Mouse (Mus musculus): ENCODE measurements around the gene Ugt2b36. TPM values are rescaled to one million over a fixed set of nuclear protein-coding genes. Genes with fewer than 3 reads are reported as not detected.
"Not testable (repeated sequence)": the region's sequence is repeated elsewhere in the genome, so short reads cannot be mapped to it uniquely, and the experiment has no call there.

Gene Ugt2b36
- not detected for polyA plus RNA-seq (2017; shearing (Covaris generic))

DNA sequence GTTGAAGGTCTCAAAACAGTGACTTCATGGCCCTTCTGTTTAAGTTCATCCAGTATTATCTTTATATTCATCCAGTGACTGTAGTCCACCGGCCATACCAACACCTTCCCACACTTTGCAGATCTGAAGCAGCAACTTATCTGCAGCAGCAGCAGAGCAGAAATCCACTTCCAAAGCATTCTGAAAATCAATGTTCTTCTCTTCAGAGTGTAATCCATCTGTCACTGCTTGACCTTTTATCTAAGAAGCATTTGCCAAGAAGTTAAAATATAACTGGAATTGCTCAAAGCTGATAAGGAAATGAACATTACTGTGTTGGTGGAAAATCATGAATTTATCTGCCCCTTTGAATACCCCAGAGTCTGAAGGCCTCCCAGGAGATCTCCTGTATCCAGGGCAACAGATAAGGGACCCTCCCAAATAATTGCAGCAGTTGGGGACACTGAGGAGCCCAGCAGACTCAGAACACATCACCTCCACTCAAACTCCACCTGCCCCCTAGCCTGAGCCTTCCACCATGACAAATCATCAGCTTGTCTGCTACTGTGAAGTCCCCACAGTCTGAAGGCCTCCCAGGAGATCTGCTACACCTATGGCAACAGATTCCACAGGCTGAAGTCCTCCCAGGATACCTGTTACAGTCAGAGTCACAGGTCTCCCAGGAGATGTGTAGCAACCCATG, at the start of gene Ugt2b36:
Gene Ugt2b36, minus strand, starts transcription at position 210 of the 682 bp plus-strand sequence.
- no peak for ATAC-seq

DNA sequence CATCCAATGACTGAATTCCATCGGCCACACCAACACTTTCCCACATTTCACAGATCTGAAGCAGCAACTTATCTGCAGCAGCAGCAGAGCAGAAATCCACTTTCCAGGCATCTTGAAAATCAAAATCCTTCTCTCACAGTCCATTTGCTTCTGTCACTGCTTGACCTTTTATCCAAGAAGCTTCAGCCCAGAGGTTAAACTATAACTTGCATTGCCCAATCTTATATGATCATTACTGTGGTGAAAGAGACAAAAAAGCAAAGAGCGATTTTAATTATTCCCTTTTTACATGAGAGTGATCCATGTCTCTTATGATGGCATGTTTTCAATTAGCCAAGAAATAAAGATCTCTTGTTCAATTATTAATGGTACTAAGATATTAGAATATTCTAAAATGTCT, 47.8 kb upstream of the Ugt2b36 start, which contains the start of gene Ugt2b5:
Gene Ugt2b5, minus strand, starts transcription at position 123 of the 400 bp plus-strand sequence.
- not testable (repeated sequence) for ATAC-seq

DNA sequence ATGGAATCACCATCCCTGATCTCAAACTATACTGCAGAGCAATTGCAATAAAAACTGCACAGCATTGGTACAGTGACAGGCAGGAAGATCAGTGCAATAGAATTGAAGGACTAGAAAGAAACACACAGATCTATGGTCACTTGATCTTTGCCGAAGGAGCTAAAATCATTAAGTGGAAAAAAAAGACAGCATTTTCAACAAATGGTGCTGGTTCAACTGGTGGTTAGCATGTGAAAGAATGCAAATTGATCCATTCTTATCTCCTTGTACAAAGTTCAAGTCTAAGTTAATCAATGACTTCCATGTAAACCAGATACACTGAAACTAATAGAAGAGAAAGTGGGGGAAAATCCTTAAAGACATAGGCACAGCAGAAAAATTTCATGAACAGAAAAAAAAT, 11.3 kb upstream of the Ugt2b36 start:
- ATAC-seq: not testable (repeated sequence)

DNA sequence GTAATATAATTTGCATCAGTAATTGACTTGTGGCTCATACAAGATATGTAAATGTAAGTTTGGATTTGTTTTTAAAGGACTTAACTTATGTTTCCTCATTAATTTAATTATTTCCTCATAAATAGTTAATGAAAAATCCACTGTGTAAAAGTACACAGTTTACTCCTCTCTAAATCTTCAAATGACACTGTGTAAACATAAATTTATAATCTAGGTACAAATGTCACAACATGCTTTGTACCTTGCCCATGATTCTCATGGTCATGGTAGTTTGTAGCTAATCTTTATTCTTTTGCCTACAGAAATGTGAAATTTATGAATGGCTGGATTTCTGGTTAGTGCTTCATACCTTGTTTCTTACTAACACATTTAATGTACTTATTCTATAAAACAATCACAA, 1.2 kb downstream of the Ugt2b36 start:
- no peak for ATAC-seq

DNA sequence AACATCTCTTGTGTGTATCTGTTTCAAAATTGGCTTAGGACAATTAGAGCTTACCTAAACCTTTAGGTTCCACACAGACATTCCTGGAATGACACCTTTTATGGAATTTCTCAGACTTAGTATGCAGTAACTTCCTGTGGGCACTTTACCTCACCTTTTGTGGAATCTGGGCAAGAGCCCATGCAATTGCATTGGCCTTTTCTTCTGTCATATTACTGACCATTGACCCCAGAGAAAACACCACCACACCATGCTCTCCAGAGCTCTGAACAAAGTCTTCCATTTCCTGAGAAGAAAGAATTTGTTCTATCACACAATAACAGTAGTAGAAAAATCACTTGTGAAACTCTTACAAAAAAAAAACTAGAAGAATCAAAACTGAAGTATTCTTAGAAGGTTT, 3.1 kb downstream of the Ugt2b36 start:
- no peak for ATAC-seq

DNA sequence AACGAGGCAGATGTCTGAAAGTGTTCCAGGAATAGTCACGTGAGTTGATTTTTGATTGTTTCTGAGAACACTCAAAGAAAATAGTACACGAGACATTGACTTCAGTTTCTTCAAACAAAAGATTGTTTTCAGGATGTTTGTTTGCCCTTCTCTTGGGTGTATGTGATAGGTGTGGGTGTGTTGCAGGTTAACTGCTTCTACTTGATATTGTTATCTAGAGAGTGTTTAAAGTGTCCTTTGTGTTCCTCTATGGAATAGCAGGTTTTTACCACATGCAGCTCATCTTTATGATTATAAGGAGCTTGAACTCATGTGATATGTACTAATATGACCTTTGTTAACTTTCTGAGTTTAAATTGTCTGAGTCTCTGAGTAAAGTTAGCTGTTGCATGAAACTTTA, 6.1 kb downstream of the Ugt2b36 start:
- ATAC-seq: no peak

DNA sequence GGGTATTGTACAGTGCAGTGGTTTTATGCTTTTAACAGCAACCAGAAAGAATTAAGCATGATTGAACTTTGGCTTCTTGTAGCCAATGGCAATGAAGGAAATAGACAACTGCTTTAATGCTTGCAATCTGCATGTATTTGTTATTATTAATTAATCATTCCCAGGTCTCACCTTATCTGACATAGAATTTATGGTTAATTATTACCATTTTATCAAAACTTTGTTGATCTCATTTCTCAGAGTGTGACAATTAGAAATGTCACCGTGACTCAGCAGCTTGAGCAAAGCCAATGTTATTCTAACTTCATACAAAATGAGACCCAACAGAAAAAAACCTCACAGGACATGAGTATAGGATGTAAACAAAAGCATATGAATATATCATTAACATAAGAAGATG, 61.7 kb downstream of the Ugt2b36 start:
- no peak for ATAC-seq

DNA sequence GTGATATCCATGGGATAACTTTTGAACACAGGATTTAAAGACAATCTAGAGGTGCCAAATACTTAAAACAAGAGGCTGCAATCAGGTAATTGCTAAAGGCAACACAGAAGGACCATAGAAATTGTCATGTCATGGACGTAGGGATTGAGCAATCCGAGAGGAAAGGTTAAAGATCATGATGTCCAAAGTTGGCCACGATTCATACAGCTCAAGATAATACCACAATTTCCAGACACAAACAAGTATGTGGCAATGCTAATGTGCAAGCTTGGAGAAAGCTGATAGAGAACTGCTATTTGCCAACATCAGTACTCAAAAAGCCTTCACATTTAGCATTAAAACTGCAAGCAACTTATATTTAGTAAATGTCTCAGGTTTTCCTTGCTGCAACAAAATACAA, 65.0 kb downstream of the Ugt2b36 start:
- no peak for ATAC-seq

Other genes with a start within 250 kb of the Ugt2b36 start
- gene Ugt2b34, start 185.6 kb downstream of the Ugt2b36 start, polyA plus RNA-seq (2017; shearing (Covaris generic)): not detected
- not detected for gene Ugt2b1, start 166.0 kb downstream of the Ugt2b36 start, polyA plus RNA-seq (2017; shearing (Covaris generic))
- not detected for gene Ugt2b35, start 91.7 kb downstream of the Ugt2b36 start, polyA plus RNA-seq (2017; shearing (Covaris generic))
- not detected for gene Ugt2b5, start 47.8 kb upstream of the Ugt2b36 start, polyA plus RNA-seq (2017; shearing (Covaris generic))
- gene Ugt2b37, start 162.2 kb upstream of the Ugt2b36 start, polyA plus RNA-seq (2017; shearing (Covaris generic)): under 1 TPM in 1 of 2 experiments, not detected in 1; 0.23 TPM
- gene Ugt2a3, start 244.6 kb upstream of the Ugt2b36 start, polyA plus RNA-seq (2017; shearing (Covaris generic)): not detected

Data from CD4-positive, CD25-positive, alpha-beta regulatory T cell, adult 4 months (primary cell).